Mouse (Mus musculus) lung, postnatal 10 days (tissue): ENCODE results near the gene Plin4.

Source experiments
- DNase-seq: peaks from one replicate; pipeline ENCODE4 v3.0.0; 2021

Plin4 gene

DNA sequence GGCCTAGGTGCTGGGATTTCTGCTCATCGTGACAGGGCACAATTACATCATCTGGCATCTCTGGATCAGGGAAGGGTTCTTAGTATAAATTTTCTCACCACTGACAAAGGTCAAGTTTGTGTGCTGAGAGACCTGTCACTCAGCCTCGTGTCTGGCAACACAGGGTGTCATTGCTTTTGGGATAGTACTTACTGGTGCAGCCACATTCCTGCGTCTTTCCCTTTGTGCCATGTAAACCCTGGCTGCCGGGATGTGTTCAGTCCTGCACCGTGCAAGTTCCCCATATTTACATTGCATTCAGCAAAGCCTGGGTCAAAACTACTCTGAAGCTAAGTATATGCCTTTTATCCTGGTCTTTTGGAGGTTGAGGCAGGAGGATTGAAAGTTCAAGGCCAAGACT is 58.2 kb downstream of the Plin4 start:
- DNase-seq, result no peak
